ENCODE assay signal across 24 mouse cellular contexts in the genomic region with DNA sequence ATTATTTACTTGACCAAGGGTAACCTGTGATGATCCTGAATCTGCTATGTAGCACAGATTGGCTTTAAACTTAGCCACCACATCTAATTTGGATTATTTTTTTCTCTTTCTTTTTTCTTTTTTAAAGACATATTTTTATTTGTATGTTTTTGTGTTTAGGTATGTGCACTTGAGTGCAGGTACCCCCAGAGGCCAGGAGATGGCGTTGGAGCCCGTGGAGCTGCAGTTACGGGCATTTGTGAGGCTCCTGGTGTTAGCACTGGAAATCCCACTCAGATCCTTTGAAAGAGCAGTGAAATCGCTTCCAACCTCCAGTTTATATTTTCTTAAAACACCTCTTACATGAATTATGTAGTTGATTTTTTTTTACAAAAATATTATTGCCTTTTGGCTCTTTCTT.
DNase-seq lines count a peak whose midpoint lies in the region; ATAC-seq and TF ChIP-seq lines count a peak whose summit lies in the region.
"Had no signal": no experiment of that assay in that cellular context is flagged by ENCODE, and none has a peak within 500 bp of the region (broad histone marks: within the 10 kb centered on the region; RNA-seq: fewer than 3 reads in every experiment).

No protein-coding gene starts in this region.

- no peaks in the 10 kb centered on the region for H3K36me3 ChIP-seq in kidney, postnatal 0 days (ENCODE audit: insufficient read depth, low read length)
- no peaks in the 10 kb centered on the region for H3K36me3 ChIP-seq in midbrain, postnatal 0 days (ENCODE audit: insufficient read depth, low read length)
- no peaks in the 10 kb centered on the region for H3K36me3 ChIP-seq in midbrain, embryonic 14.5 days (ENCODE audit: control insufficient read depth, insufficient read depth, low read length)
- no peaks in the 10 kb centered on the region for H3K36me3 ChIP-seq in forebrain, embryonic 11.5 days (ENCODE audit: control insufficient read depth, insufficient read depth, low read length)
- H3K36me3 ChIP-seq: embryonic facial prominence, embryonic 15.5 days; heart, embryonic 15.5 days; liver, embryonic 13.5 days; lung, embryonic 15.5 days; midbrain, embryonic 13.5 days; neural tube, embryonic 12.5 days had no signal

- no peak for DNase-seq in kidney, postnatal 0 days (ENCODE audit: low spot score)
- no peak for DNase-seq in kidney, adult 9 months
- DNase-seq in midbrain, postnatal 0 days (ENCODE audit: low spot score) = no peak
- no peak for DNase-seq in midbrain, embryonic 14.5 days
- peak; percentile 73 for DNase-seq in ZHBTc4 (ENCODE audit: low read depth, low spot score)
- DNase-seq in forebrain, embryonic 11.5 days (ENCODE audit: low spot score) = no peak
- DNase-seq: adrenal gland, adult 8-10 months; cerebellum, adult 8-10 months; forebrain, postnatal 0 days; gastrocnemius, postnatal 36 days; heart, postnatal 36 days; liver, embryonic 13.5 days; lung, postnatal 36 days; right cerebral cortex, postnatal 14 days; spleen, adult 18-20 months had no signal

- H3K27ac ChIP-seq in kidney, postnatal 0 days = no peak overlapping the region
- no peak overlapping the region for H3K27ac ChIP-seq in midbrain, postnatal 0 days (ENCODE audit: low read depth, low read length)
- H3K27ac ChIP-seq in midbrain, embryonic 14.5 days (replicated peaks; ENCODE audit: low read depth, low read length) = no peak overlapping the region
- H3K27ac ChIP-seq in forebrain, embryonic 11.5 days (ENCODE audit: low read depth, low read length) = no peak overlapping the region
- H3K27ac ChIP-seq: embryonic facial prominence, embryonic 15.5 days; heart, embryonic 15.5 days; hindbrain, embryonic 13.5 days; limb, embryonic 10.5 days; liver, embryonic 13.5 days; lung, embryonic 15.5 days; midbrain, embryonic 13.5 days; neural tube, embryonic 12.5 days had no signal

- TF ChIP-seq CTCF in kidney, postnatal 0 days (IDR thresholded peaks at IDR 0.05; ENCODE audit: low read depth) = peak; percentile 23; the same call in 1 of the 2 replicates
- TF ChIP-seq CTCF in midbrain, postnatal 0 days (IDR thresholded peaks at IDR 0.05) = peak; percentile 27

- H3K9ac ChIP-seq in kidney, postnatal 0 days (ENCODE audit: low read depth, low read length) = no peak overlapping the region
- H3K9ac ChIP-seq in midbrain, postnatal 0 days (replicated peaks; ENCODE audit: low read length, poor library complexity, severe bottlenecking) = no peak overlapping the region
- no peak overlapping the region for H3K9ac ChIP-seq in midbrain, embryonic 14.5 days (replicated peaks; ENCODE audit: low read length)
- H3K9ac ChIP-seq in forebrain, embryonic 11.5 days (ENCODE audit: low read length) = no peak overlapping the region
- H3K9ac ChIP-seq: embryonic facial prominence, embryonic 15.5 days; forebrain, postnatal 0 days; heart, embryonic 15.5 days; hindbrain, embryonic 13.5 days; liver, embryonic 13.5 days; lung, embryonic 15.5 days; midbrain, embryonic 13.5 days; neural tube, embryonic 12.5 days had no signal

- H3K4me3 ChIP-seq in kidney, postnatal 0 days (replicated peaks; ENCODE audit: low read depth, low read length) = no peak overlapping the region
- no peak overlapping the region for H3K4me3 ChIP-seq in midbrain, postnatal 0 days (ENCODE audit: low read depth, low read length)
- no peak overlapping the region for H3K4me3 ChIP-seq in midbrain, embryonic 14.5 days (replicated peaks; ENCODE audit: low read depth, low read length)
- no peak overlapping the region for H3K4me3 ChIP-seq in forebrain, embryonic 11.5 days (ENCODE audit: low read depth, low read length)
- H3K4me3 ChIP-seq: embryonic facial prominence, embryonic 15.5 days; heart, embryonic 15.5 days; hindbrain, embryonic 13.5 days; limb, embryonic 10.5 days; liver, embryonic 13.5 days; lung, embryonic 15.5 days; midbrain, embryonic 13.5 days; neural tube, embryonic 12.5 days had no signal

- no peaks in the 10 kb centered on the region for H3K27me3 ChIP-seq in kidney, postnatal 0 days (ENCODE audit: insufficient read depth, low read length)
- no peaks in the 10 kb centered on the region for H3K27me3 ChIP-seq in midbrain, postnatal 0 days (ENCODE audit: insufficient read depth, low read length)
- no peaks in the 10 kb centered on the region for H3K27me3 ChIP-seq in midbrain, embryonic 14.5 days (ENCODE audit: control insufficient read depth, insufficient read depth, low read length)
- H3K27me3 ChIP-seq in forebrain, embryonic 11.5 days (ENCODE audit: control insufficient read depth, insufficient read depth, low read length) = no peaks in the 10 kb centered on the region
- H3K27me3 ChIP-seq: embryonic facial prominence, embryonic 15.5 days; heart, embryonic 15.5 days; hindbrain, embryonic 13.5 days; liver, embryonic 13.5 days; lung, embryonic 15.5 days; megakaryocyte, embryonic 14.5 days; midbrain, embryonic 13.5 days; neural tube, embryonic 12.5 days had no signal

- no peaks in the 10 kb centered on the region for H3K4me1 ChIP-seq in kidney, postnatal 0 days (replicated peaks; ENCODE audit: insufficient read depth, low read length)
- H3K4me1 ChIP-seq in midbrain, postnatal 0 days (ENCODE audit: insufficient read depth, low read length) = no peaks in the 10 kb centered on the region
- H3K4me1 ChIP-seq in midbrain, embryonic 14.5 days (ENCODE audit: control insufficient read depth, insufficient read depth, low read length) = peaks cover 14% of the 10 kb centered on the region
- peaks cover 16% of the 10 kb centered on the region; the same call in 1 of the 2 replicates for H3K4me1 ChIP-seq in forebrain, embryonic 11.5 days (replicated peaks; ENCODE audit: control insufficient read depth, insufficient read depth, low read length)
- H3K4me1 ChIP-seq: heart, embryonic 15.5 days; liver, embryonic 13.5 days; lung, embryonic 15.5 days had no signal

- 94% methylated on average over 4 of the region's 4 CpGs for WGBS in kidney, postnatal 0 days
- WGBS in midbrain, postnatal 0 days = 95% methylated on average over 4 of the region's 4 CpGs
- WGBS in midbrain, embryonic 14.5 days = 94% methylated on average over 4 of the region's 4 CpGs
- WGBS in forebrain, embryonic 11.5 days = 96% methylated on average over 4 of the region's 4 CpGs

- no peak for ATAC-seq in kidney, postnatal 0 days (replicated peaks; ENCODE audit: low FRiP score, low read depth)
- no peak for ATAC-seq in midbrain, postnatal 0 days (ENCODE audit: low FRiP score)
- no peak for ATAC-seq in midbrain, embryonic 14.5 days (ENCODE audit: low FRiP score, low TSS enrichment)
- ATAC-seq in forebrain, embryonic 11.5 days (replicated peaks; ENCODE audit: low FRiP score) = no peak
- no peak for ATAC-seq in erythroid progenitor cell, adult 5-6 weeks (replicated peaks; ENCODE audit: low FRiP score, poor library complexity, severe bottlenecking)
- ATAC-seq: forebrain, postnatal 0 days; midbrain, embryonic 13.5 days had no signal

- no peak overlapping the region for H3K4me2 ChIP-seq in kidney, postnatal 0 days (ENCODE audit: low read length)
- H3K4me2 ChIP-seq in midbrain, postnatal 0 days (ENCODE audit: low read depth, low read length, poor library complexity, severe bottlenecking) = no peak overlapping the region
- H3K4me2 ChIP-seq in midbrain, embryonic 14.5 days (ENCODE audit: low read length) = no peak overlapping the region
- H3K4me2 ChIP-seq in forebrain, embryonic 11.5 days (ENCODE audit: low read depth, low read length, severe bottlenecking) = no peak overlapping the region
- H3K4me2 ChIP-seq: embryonic facial prominence, embryonic 15.5 days; heart, embryonic 15.5 days; hindbrain, embryonic 13.5 days; liver, embryonic 13.5 days; lung, embryonic 15.5 days; midbrain, embryonic 13.5 days; neural tube, embryonic 12.5 days had no signal

- no peaks in the 10 kb centered on the region for H3K9me3 ChIP-seq in kidney, postnatal 0 days (replicated peaks; ENCODE audit: low read length)
- no peaks in the 10 kb centered on the region for H3K9me3 ChIP-seq in midbrain, postnatal 0 days (ENCODE audit: low read length)
- no peaks in the 10 kb centered on the region for H3K9me3 ChIP-seq in midbrain, embryonic 14.5 days (ENCODE audit: control insufficient read depth, low read length)
- H3K9me3 ChIP-seq in forebrain, embryonic 11.5 days (ENCODE audit: control insufficient read depth, low read length) = no peaks in the 10 kb centered on the region; the same call in 1 of the 2 replicates
- H3K9me3 ChIP-seq: embryonic facial prominence, embryonic 15.5 days; heart, embryonic 15.5 days; hindbrain, embryonic 13.5 days; limb, embryonic 10.5 days; liver, embryonic 13.5 days; lung, embryonic 15.5 days; midbrain, embryonic 13.5 days; neural tube, embryonic 12.5 days had no signal
